Mouse (Mus musculus): Measurements from ENCODE around the gene Cd70. TPM values are rescaled to one million over a fixed set of nuclear protein-coding genes. Genes with fewer than 3 reads are reported as not detected.
A peak's percentile ranks its signal among the peaks of the same experiment; 100 is the strongest.

Gene Cd70
- polyA plus RNA-seq, 1 experiment from 2014 or later, result not detected

DNA sequence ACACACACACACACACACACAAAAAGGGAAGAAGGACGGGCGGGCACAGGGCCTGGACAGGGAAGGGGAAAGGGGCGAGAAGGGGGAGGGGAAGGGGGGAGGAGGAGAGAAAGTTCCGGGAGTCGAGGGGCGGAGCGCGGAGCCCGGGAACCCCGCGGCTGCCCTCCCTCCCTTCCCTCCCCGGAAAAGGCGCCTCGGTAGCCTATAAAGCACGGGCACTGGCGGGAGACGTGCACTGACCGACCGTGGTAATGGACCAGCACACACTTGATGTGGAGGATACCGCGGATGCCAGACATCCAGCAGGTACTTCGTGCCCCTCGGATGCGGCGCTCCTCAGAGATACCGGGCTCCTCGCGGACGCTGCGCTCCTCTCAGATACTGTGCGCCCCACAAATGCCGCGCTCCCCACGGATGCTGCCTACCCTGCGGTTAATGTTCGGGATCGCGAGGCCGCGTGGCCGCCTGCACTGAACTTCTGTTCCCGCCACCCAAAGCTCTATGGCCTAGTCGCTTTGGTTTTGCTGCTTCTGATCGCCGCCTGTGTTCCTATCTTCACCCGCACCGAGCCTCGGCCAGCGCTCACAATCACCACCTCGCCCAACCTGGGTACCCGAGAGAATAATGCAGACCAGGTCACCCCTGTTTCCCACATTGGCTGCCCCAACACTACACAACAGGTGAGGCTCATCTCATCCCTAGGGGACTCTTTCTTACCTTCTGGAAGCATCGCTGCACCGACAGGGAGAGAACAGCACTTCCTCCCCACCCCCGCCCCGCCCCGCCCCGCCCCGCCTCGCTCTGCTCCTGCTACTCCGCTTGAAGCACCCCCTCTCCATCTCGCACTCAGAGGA lies 44.2 kb downstream of the Cd70 start, which contains the start of gene Tnfsf9:
Tnfsf9 (plus strand) TSS at position 145 of the 854 bp plus-strand sequence.
- Histone ChIP-seq H3K9ac (ENCODE audit: low read depth, low read length) (peak within 1 kb of the TSS; percentile 67), H3K27ac (peak within 1 kb of the TSS; percentile 65), H3K4me3 (replicated peaks; ENCODE audit: low read depth, low read length) (peak within 1 kb of the TSS; percentile 65), H3K36me3 (ENCODE audit: insufficient read depth, low read length) (no peaks in the 10 kb centered on the region), H3K9me3 (replicated peaks; ENCODE audit: low read length) (no peaks in the 10 kb centered on the region), H3K4me1 (replicated peaks; ENCODE audit: insufficient read depth, low read length) (peaks cover 9% of the 10 kb centered on the region), H3K27me3 (ENCODE audit: insufficient read depth, low read length) (no peaks in the 10 kb centered on the region), H3K4me2 (ENCODE audit: low read length) (peak within 1 kb of the TSS; percentile 70)
- DNase-seq (ENCODE audit: low spot score) (peak; percentile 70), ATAC-seq (replicated peaks; ENCODE audit: low FRiP score, low read depth) (peak; percentile 71)
- WGBS, result under 1% methylated on average over 58 of the region's 61 CpGs
- TF ChIP-seq CTCF (IDR thresholded peaks at IDR 0.05; ENCODE audit: low read depth), result no peak

GRCm38 (mm10) chr17:57104496-57104895 lies 45.1 kb downstream of the Cd70 start:
- peak overlapping the region; percentile 60 for H3K27ac ChIP-seq
- DNase-seq (ENCODE audit: low spot score) (no peak), ATAC-seq (replicated peaks; ENCODE audit: low FRiP score, low read depth) (no peak)
- peaks cover 9% of the 10 kb centered on the region for H3K4me1 ChIP-seq (replicated peaks; ENCODE audit: insufficient read depth, low read length)
- H3K36me3 ChIP-seq (ENCODE audit: insufficient read depth, low read length), result no peaks in the 10 kb centered on the region
- TF ChIP-seq CTCF (IDR thresholded peaks at IDR 0.05; ENCODE audit: low read depth), result no peak
- peak overlapping the region; percentile 65 for H3K4me3 ChIP-seq (replicated peaks; ENCODE audit: low read depth, low read length)
- no peaks in the 10 kb centered on the region for H3K9me3 ChIP-seq (replicated peaks; ENCODE audit: low read length)
- H3K9ac ChIP-seq (ENCODE audit: low read depth, low read length), result no peak overlapping the region
- no peaks in the 10 kb centered on the region for H3K27me3 ChIP-seq (ENCODE audit: insufficient read depth, low read length)
- peak overlapping the region; percentile 70 for H3K4me2 ChIP-seq (ENCODE audit: low read length)
- 44% methylated on average over 4 of the region's 4 CpGs for WGBS

GRCm38 (mm10) chr17:57102276-57102675 lies 47.3 kb downstream of the Cd70 start:
- 84% methylated on average over 2 of the region's 2 CpGs for WGBS
- TF ChIP-seq CTCF (IDR thresholded peaks at IDR 0.05; ENCODE audit: low read depth), result no peak
- ATAC-seq (replicated peaks; ENCODE audit: low FRiP score, low read depth), result no peak
- H3K36me3 ChIP-seq (ENCODE audit: insufficient read depth, low read length), result no peaks in the 10 kb centered on the region
- H3K4me1 ChIP-seq (replicated peaks; ENCODE audit: insufficient read depth, low read length), result peaks cover 9% of the 10 kb centered on the region
- no peaks in the 10 kb centered on the region for H3K9me3 ChIP-seq (replicated peaks; ENCODE audit: low read length)
- DNase-seq (ENCODE audit: low spot score), result no peak
- no peak overlapping the region for H3K4me2 ChIP-seq (ENCODE audit: low read length)
- no peak overlapping the region for H3K9ac ChIP-seq (ENCODE audit: low read depth, low read length)
- no peak overlapping the region for H3K27ac ChIP-seq
- no peak overlapping the region for H3K4me3 ChIP-seq (replicated peaks; ENCODE audit: low read depth, low read length)
- H3K27me3 ChIP-seq (ENCODE audit: insufficient read depth, low read length), result no peaks in the 10 kb centered on the region

DNA sequence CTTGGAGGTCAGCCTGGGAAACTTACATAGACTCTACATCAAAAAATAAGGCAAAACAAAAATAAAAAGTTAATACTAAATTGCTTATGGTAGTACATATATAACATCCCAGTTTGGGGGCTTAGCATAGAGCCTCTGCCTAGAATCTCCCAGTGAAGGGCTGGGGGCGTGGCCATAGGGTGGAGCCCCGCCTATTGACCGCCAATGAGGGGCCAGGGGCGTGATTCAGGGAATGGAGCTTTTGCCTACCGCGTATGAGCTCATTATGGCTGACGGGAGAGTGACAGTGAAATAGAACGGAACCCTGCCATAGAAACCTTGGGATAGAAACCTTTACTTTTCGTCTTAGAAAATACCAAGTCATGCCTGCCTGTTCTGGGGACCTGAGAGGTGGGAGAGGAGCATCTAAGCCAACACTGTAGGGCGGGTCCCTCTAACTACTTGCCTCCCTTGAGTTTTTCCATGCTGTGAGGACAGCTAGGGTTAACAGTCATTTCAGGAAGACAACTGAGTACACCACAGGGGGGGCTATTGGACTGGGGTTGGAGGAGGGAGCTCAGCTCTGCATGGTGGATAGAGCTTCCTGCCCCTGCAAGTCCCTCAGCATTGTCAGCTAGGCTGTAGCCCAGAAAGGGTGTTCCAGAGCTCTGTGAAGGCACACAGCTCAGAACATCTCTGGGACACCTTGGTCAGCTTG lies 49.8 kb downstream of the Cd70 start:
- Histone ChIP-seq H3K27ac (no peak overlapping the region), H3K27me3 (ENCODE audit: insufficient read depth, low read length) (no peaks in the 10 kb centered on the region), H3K4me2 (ENCODE audit: low read length) (no peak overlapping the region), H3K9ac (ENCODE audit: low read depth, low read length) (no peak overlapping the region), H3K9me3 (replicated peaks; ENCODE audit: low read length) (no peaks in the 10 kb centered on the region), H3K36me3 (ENCODE audit: insufficient read depth, low read length) (no peaks in the 10 kb centered on the region), H3K4me3 (replicated peaks; ENCODE audit: low read depth, low read length) (no peak overlapping the region), H3K4me1 (replicated peaks; ENCODE audit: insufficient read depth, low read length) (peaks cover 8% of the 10 kb centered on the region; the same call in 1 of the 2 replicates)
- no peak for TF ChIP-seq CTCF (IDR thresholded peaks at IDR 0.05; ENCODE audit: low read depth)
- WGBS, result 16% methylated on average over 10 of the region's 10 CpGs
- DNase-seq (ENCODE audit: low spot score) (no peak), ATAC-seq (replicated peaks; ENCODE audit: low FRiP score, low read depth) (no peak)

DNA sequence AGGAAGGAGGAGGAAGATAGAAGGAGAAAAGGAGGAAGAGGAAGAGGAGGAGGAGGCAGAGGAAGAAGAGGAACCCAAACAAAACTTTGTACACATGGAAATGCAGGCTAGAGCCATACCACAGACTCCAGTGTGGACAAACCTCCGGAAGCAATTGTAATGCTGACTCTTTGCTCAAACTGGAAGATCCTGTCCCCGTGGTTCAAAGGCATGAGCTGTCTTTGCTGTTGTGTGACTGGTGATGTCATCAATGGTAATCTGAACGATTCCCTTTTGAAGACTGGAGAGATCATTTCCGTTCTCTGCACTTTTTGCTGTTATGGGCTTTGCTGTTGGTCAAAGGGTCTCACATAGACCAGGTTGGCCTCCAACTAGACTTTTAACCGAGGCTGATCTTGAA lies 51.3 kb downstream of the Cd70 start:
- Histone ChIP-seq H3K4me2 (ENCODE audit: low read length) (no peak overlapping the region), H3K36me3 (ENCODE audit: insufficient read depth, low read length) (no peaks in the 10 kb centered on the region)

GRCm38 (mm10) chr17:57096623-57096920 lies 53.0 kb downstream of the Cd70 start:
- TF ChIP-seq CTCF (IDR thresholded peaks at IDR 0.05; ENCODE audit: low read depth), result peak; percentile 92
- Histone ChIP-seq H3K4me1 (replicated peaks; ENCODE audit: insufficient read depth, low read length) (no peaks in the 10 kb centered on the region), H3K4me3 (replicated peaks; ENCODE audit: low read depth, low read length) (peak overlapping the region; percentile 8), H3K27ac (no peak overlapping the region), H3K9me3 (replicated peaks; ENCODE audit: low read length) (no peaks in the 10 kb centered on the region), H3K9ac (ENCODE audit: low read depth, low read length) (no peak overlapping the region), H3K4me2 (ENCODE audit: low read length) (peak overlapping the region; percentile 51), H3K27me3 (ENCODE audit: insufficient read depth, low read length) (no peaks in the 10 kb centered on the region), H3K36me3 (ENCODE audit: insufficient read depth, low read length) (no peaks in the 10 kb centered on the region)
- DNase-seq (ENCODE audit: low spot score), result peak; percentile 78
- peak; percentile 75 for ATAC-seq (replicated peaks; ENCODE audit: low FRiP score, low read depth)
- 0% methylated on average over 11 of the region's 11 CpGs for whole genome bisulfite sequencing

More for the DNA sequence above, 51.3 kb downstream of the Cd70 start:
- Histone ChIP-seq H3K4me1 (replicated peaks; ENCODE audit: insufficient read depth, low read length) (no peaks in the 10 kb centered on the region), H3K4me3 (replicated peaks; ENCODE audit: low read depth, low read length) (no peak overlapping the region), H3K27ac (no peak overlapping the region), H3K27me3 (ENCODE audit: insufficient read depth, low read length) (no peaks in the 10 kb centered on the region), H3K9ac (ENCODE audit: low read depth, low read length) (no peak overlapping the region), H3K9me3 (replicated peaks; ENCODE audit: low read length) (no peaks in the 10 kb centered on the region)
- whole genome bisulfite sequencing, result 85% methylated on average over 5 of the region's 5 CpGs
- DNase-seq (ENCODE audit: low spot score) (no peak), ATAC-seq (replicated peaks; ENCODE audit: low FRiP score, low read depth) (no peak)
- no peak for TF ChIP-seq CTCF (IDR thresholded peaks at IDR 0.05; ENCODE audit: low read depth)

Other genes with a start within 250 kb of the Cd70 start
- gene Mllt1, start 214.4 kb downstream of the Cd70 start, polyA plus RNA-seq (2015; fragmentation: Nextera tagmentation; extraction: Ambion mirVana), result 27.4 and 29.1 TPM in 2 replicates
- not detected in 2 replicates for gene Acer1, start 167.7 kb downstream of the Cd70 start, polyA plus RNA-seq (2015; fragmentation: Nextera tagmentation; extraction: Ambion mirVana)
- gene Clpp, start 159.5 kb downstream of the Cd70 start, polyA plus RNA-seq (2015; fragmentation: Nextera tagmentation; extraction: Ambion mirVana), result 145 and 149 TPM in 2 replicates
- gene Alkbh7, start 152.4 kb downstream of the Cd70 start, polyA plus RNA-seq (2015; fragmentation: Nextera tagmentation; extraction: Ambion mirVana), result 61.2 and 65.7 TPM in 2 replicates
- 0.55 TPM in 1 of 2 replicates, not detected in the other for gene Pspn, start 149.8 kb downstream of the Cd70 start, polyA plus RNA-seq (2015; fragmentation: Nextera tagmentation; extraction: Ambion mirVana)
- gene Gtf2f1, start 138.5 kb downstream of the Cd70 start, polyA plus RNA-seq (2015; fragmentation: Nextera tagmentation; extraction: Ambion mirVana), result 46.7 and 50.3 TPM in 2 replicates
- 0.38 TPM in 1 of 2 replicates, not detected in the other for gene Gm17949, start 138.3 kb downstream of the Cd70 start, polyA plus RNA-seq (2015; fragmentation: Nextera tagmentation; extraction: Ambion mirVana)
- 35.6 and 36.2 TPM in 2 replicates for gene Khsrp, start 118.3 kb downstream of the Cd70 start, polyA plus RNA-seq (2015; fragmentation: Nextera tagmentation; extraction: Ambion mirVana)
- not detected in 2 replicates for gene Slc25a41, start 108.1 kb downstream of the Cd70 start, polyA plus RNA-seq (2015; fragmentation: Nextera tagmentation; extraction: Ambion mirVana)
- 82.4 and 90.9 TPM in 2 replicates for gene Crb3, start 90.7 kb downstream of the Cd70 start, polyA plus RNA-seq (2015; fragmentation: Nextera tagmentation; extraction: Ambion mirVana)
- gene Slc25a23, start 89.9 kb downstream of the Cd70 start, polyA plus RNA-seq (2015; fragmentation: Nextera tagmentation; extraction: Ambion mirVana), result 10.2 and 10.7 TPM in 2 replicates
- 4.2 and 5.1 TPM in 2 replicates for gene Dennd1c, start 71.3 kb downstream of the Cd70 start, polyA plus RNA-seq (2015; fragmentation: Nextera tagmentation; extraction: Ambion mirVana)
- 15.4 and 16.4 TPM in 2 replicates for gene Tubb4a, start 62.0 kb downstream of the Cd70 start, polyA plus RNA-seq (2015; fragmentation: Nextera tagmentation; extraction: Ambion mirVana)
- 6.1 and 6.8 TPM in 2 replicates for gene Tnfsf9, start 44.5 kb downstream of the Cd70 start, polyA plus RNA-seq (2015; fragmentation: Nextera tagmentation; extraction: Ambion mirVana)
- 0.08 and 0.09 TPM in 2 replicates for gene Tnfsf14, start 44.4 kb upstream of the Cd70 start, polyA plus RNA-seq (2015; fragmentation: Nextera tagmentation; extraction: Ambion mirVana)
- 2.0 and 2.9 TPM in 2 replicates for gene C3, start 78.4 kb upstream of the Cd70 start, polyA plus RNA-seq (2015; fragmentation: Nextera tagmentation; extraction: Ambion mirVana)
- 37.6 and 40.4 TPM in 2 replicates for gene Gpr108, start 98.7 kb upstream of the Cd70 start, polyA plus RNA-seq (2015; fragmentation: Nextera tagmentation; extraction: Ambion mirVana)
- gene Trip10, start 99.7 kb upstream of the Cd70 start, polyA plus RNA-seq (2015; fragmentation: Nextera tagmentation; extraction: Ambion mirVana), result 40.8 and 43.6 TPM in 2 replicates
- 0.87 and 1.1 TPM in 2 replicates for gene Vav1, start 129.3 kb upstream of the Cd70 start, polyA plus RNA-seq (2015; fragmentation: Nextera tagmentation; extraction: Ambion mirVana)
- gene Adgre1, start 208.9 kb upstream of the Cd70 start, polyA plus RNA-seq (2015; fragmentation: Nextera tagmentation; extraction: Ambion mirVana), result 3.7 and 4.3 TPM in 2 replicates